Mouse (Mus musculus): ENCODE measurements around the gene Fam155a.

DNA sequence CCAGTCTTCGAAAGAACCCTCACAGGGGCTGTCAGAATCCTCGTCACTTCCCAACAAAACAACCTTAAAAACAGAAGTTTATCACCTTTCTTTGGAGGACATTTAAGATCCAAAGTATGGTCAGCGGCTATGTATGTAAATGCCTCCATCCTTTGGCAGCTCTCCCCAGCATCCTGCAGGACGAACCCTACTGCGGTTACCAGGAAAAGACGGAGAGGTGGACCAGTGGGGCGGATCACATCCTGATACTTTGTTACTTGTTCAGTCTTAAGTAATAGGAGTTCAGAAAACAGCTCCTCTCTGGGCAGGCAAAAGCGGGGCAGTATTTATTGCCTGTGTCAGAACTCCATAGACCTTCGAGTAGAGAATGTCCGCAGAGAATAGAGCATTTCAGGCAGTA lies 335.5 kb downstream of the Fam155a start:
- no peak for TF ChIP-seq CTCF (IDR thresholded peaks at IDR 0.05; ENCODE audit: low read depth)
- no peak for TF ChIP-seq EP300 (IDR thresholded peaks at IDR 0.05; ENCODE audit: low read depth)

Measured in heart, postnatal 0 days (tissue).